Mouse (Mus musculus) bone marrow macrophage, adult 2 months (primary cell): Measurements from ENCODE around the gene Tpra1.

Experiments
- CTCF ChIP-seq: IDR thresholded peaks from 2 replicates; pipeline ENCODE4 v1.5.1; 2012; ENCODE audit warnings: low read depth, mild to moderate bottlenecking, low read length, moderate library complexity
- POLR2A ChIP-seq: IDR thresholded peaks from 2 replicates; pipeline ENCODE4 v1.6.1; 2012; ENCODE audit warnings: mild to moderate bottlenecking, low read depth, low read length, borderline replicate concordance

- TF ChIP-seq CTCF (no peak), POLR2A (no peak)
These were observed 12.5 kb upstream of the Tpra1 start for GRCm38 (mm10) chr6:88889410-88890042.
